Mouse (Mus musculus) myocyte (in vitro differentiated cells): ENCODE measurements around the gene Fen1.

Source experiments
- CEBPB ChIP-seq: IDR thresholded peaks from 2 replicates; pipeline ENCODE4 v1.6.1; 2011; ENCODE audit warnings: mild to moderate bottlenecking, moderate library complexity; ENCODE audit not compliant: poor library complexity, insufficient read depth, severe bottlenecking
- MAX ChIP-seq: IDR thresholded peaks from one replicate; pipeline ENCODE4 v1.6.1; 2011; ENCODE audit warnings: low read depth, mild to moderate bottlenecking, control low read depth
- MYOD1 ChIP-seq, 3 experiments: IDR thresholded peaks; one replicate each; pipeline ENCODE4 v1.6.1; 2011; ENCODE audit warnings: control low read depth in 2 of 3, low read depth in 2 of 3, mild to moderate bottlenecking in 2 of 3, moderate library complexity in 1 of 3; ENCODE audit not compliant: insufficient read length in 2 of 3, control insufficient read depth in 1 of 3
- MYOG ChIP-seq, 3 experiments: IDR thresholded peaks; one replicate each; pipeline ENCODE4 v1.6.1; 2011; ENCODE audit warnings: control low read depth in 2 of 3, low read depth in 2 of 3, mild to moderate bottlenecking in 2 of 3; ENCODE audit not compliant: insufficient read length in 2 of 3, control insufficient read depth in 1 of 3, insufficient read depth in 1 of 3
- POLR2A ChIP-seq: IDR thresholded peaks from one replicate; pipeline ENCODE4 v1.6.1; 2011; ENCODE audit warnings: low read depth, mild to moderate bottlenecking, control low read depth, moderate library complexity; ENCODE audit not compliant: insufficient read length
- POLR2AphosphoS2 ChIP-seq: IDR thresholded peaks from one replicate; pipeline ENCODE4 v1.6.1; 2011; ENCODE audit warnings: low read depth, control low read depth; ENCODE audit not compliant: insufficient read length
- REST ChIP-seq: IDR thresholded peaks from one replicate; pipeline ENCODE4 v1.6.1; 2011; ENCODE audit warnings: mild to moderate bottlenecking, control low read depth, moderate library complexity; ENCODE audit not compliant: insufficient read depth, insufficient read length
- TCF12 ChIP-seq: IDR thresholded peaks from one replicate; pipeline ENCODE4 v1.6.1; 2011; ENCODE audit warnings: mild to moderate bottlenecking, control low read depth; ENCODE audit not compliant: poor library complexity, insufficient read depth, severe bottlenecking
- TCF3 ChIP-seq: IDR thresholded peaks from one replicate; pipeline ENCODE4 v1.6.1; 2011; ENCODE audit warnings: low read depth, control low read depth; ENCODE audit not compliant: insufficient read length
- USF1 ChIP-seq: IDR thresholded peaks from one replicate; pipeline ENCODE4 v1.6.1; 2011; ENCODE audit warnings: low read depth, mild to moderate bottlenecking, control low read depth, moderate library complexity

DNA sequence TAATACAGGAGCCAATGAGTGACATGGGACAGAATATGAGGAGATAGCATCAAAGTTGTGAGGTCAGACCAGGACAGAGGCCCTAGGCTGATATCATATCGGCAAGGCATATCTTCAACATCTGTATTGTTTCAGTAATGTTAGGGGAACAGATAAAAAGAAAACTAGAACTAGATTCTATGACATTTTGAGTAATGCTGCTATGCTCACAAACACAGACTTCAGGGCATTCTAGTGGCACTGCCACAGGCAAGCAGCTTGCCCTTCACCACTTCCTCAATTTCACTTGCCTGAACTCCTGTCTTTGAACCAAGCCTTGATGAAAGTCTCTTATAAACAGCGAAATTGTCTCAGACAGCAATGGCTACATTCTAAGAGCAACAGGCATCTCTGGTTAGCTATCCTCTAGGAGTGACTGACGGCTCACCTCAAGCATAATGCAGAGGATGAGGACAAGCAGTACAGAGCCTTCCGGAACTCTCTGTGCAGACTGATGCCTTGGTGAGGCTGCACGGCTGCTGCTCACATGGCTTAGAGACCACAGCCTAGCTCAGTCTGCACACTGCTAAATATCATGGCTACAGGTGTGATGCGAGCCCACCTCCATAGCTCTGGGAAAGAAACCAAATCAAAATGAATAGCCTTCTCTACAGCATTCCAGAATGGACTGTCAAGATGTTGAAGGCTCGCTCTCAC is 30.0 kb downstream of the Fen1 start:
- no peak for TF ChIP-seq MYOD1 (IDR thresholded peaks at IDR 0.05; ENCODE audit: control insufficient read depth in 1 of 3, insufficient read length in 2 of 3, low read depth in 2 of 3)
- TF ChIP-seq POLR2A = no peak
- no peak for TF ChIP-seq POLR2AphosphoS2
- TF ChIP-seq MAX = no peak
- no peak for TF ChIP-seq TCF12
- no peak for TF ChIP-seq USF1
- TF ChIP-seq REST = no peak
- no peak for TF ChIP-seq TCF3
- TF ChIP-seq MYOG (IDR thresholded peaks at IDR 0.05; ENCODE audit: control insufficient read depth in 1 of 3, insufficient read depth in 1 of 3, insufficient read length in 2 of 3, low read depth in 2 of 3) = no peak
- TF ChIP-seq CEBPB = no peak
